9 mouse cellular contexts compared by ENCODE assay signal in genomic region chr10:121031802-121032201, GRCm38 (mm10). TPM values are rescaled to one million over a fixed set of nuclear protein-coding genes. Genes with fewer than 3 reads are reported as not detected.
A peak's percentile ranks its signal among the peaks of the same experiment; 100 is the strongest.
DNase-seq lines count a peak whose midpoint lies in the region; ATAC-seq and TF ChIP-seq lines count a peak whose summit lies in the region.
"Had no signal": no experiment of that assay in that cellular context is flagged by ENCODE, and none has a peak within 500 bp of the region (broad histone marks: within the 10 kb centered on the region; RNA-seq: fewer than 3 reads in every experiment).

No protein-coding gene starts in this region.

- CTCF ChIA-PET in Patski (lab: Charles Lee) = interaction anchor here (0.7 to 4.5 kb wide), 23 partner anchors 8 to 761 kb away, joined by 3 to 36 read pairs (median 5); partner anchors contain the start of gene Lemd3

- H3K27ac ChIP-seq in limb, embryonic 11.5 days (replicated peaks; ENCODE audit: low read depth, low read length) = no peak overlapping the region
- H3K27ac ChIP-seq in limb, embryonic 10.5 days = no peak overlapping the region

- no peak overlapping the region for H3K9ac ChIP-seq in limb, embryonic 11.5 days (ENCODE audit: low read length)

- H3K27me3 ChIP-seq in limb, embryonic 11.5 days (ENCODE audit: control insufficient read depth, insufficient read depth, low read length) = no peaks in the 10 kb centered on the region
- H3K27me3 ChIP-seq in limb, embryonic 10.5 days (ENCODE audit: low read depth, poor library complexity, severe bottlenecking) = peaks cover 4% of the 10 kb centered on the region; the same call in 1 of the 2 replicates
- H3K27me3 ChIP-seq in Patski = peaks cover 62% of the 10 kb centered on the region

- POLR2A ChIA-PET in Patski (lab: Charles Lee) = interaction anchor here (0.6 kb wide), 1 partner anchor 802 kb away, joined by 3 read pairs; no protein-coding TSS in a partner anchor

- no peaks in the 10 kb centered on the region for H3K4me1 ChIP-seq in limb, embryonic 11.5 days (ENCODE audit: control insufficient read depth, insufficient read depth, low read length)
- H3K4me1 ChIP-seq in limb, embryonic 10.5 days = peaks cover 39% of the 10 kb centered on the region

- 17% methylated on average over 7 of the region's 7 CpGs for WGBS in limb, embryonic 11.5 days
- WGBS in limb, embryonic 10.5 days = 16% methylated on average over 7 of the region's 7 CpGs

- TF ChIP-seq CTCF in Patski (IDR thresholded peaks at IDR 0.05) = peak; percentile 63

- H3K4me3 ChIP-seq in limb, embryonic 11.5 days (ENCODE audit: low read depth, low read length) = no peak overlapping the region
- no peak overlapping the region for H3K4me3 ChIP-seq in limb, embryonic 10.5 days
- H3K4me3 ChIP-seq: myocyte had no signal

- H3K9me3 ChIP-seq in limb, embryonic 11.5 days (ENCODE audit: control insufficient read depth, low read length) = no peaks in the 10 kb centered on the region
- no peaks in the 10 kb centered on the region for H3K9me3 ChIP-seq in limb, embryonic 10.5 days (replicated peaks)

- no peak for ATAC-seq in cerebellum, adult (ENCODE audit: insufficient number of reproducible peaks, low FRiP score, low TSS enrichment)
- ATAC-seq in limb, embryonic 11.5 days (ENCODE audit: insufficient number of reproducible peaks, low FRiP score, low TSS enrichment, low read depth) = no peak
- ATAC-seq in Patski = no peak

- peak; percentile 11 to 38 for DNase-seq in cerebellum, postnatal 25 days
- DNase-seq in limb, embryonic 11.5 days (ENCODE audit: low spot score) = peak; percentile 73
- no peak for DNase-seq in limb, embryonic 10.5 days (ENCODE audit: low spot score)
- no peak for DNase-seq in Patski (ENCODE audit: low read depth, low spot score)
- DNase-seq in heart, postnatal 4 days = peak; percentile 55
- DNase-seq in mesoderm, embryonic 11.5 days (ENCODE audit: low read depth, low spot score) = peak; percentile 63
- DNase-seq in testis, postnatal 10 days (ENCODE audit: low spot score) = no peak

- H3K36me3 ChIP-seq in limb, embryonic 11.5 days (ENCODE audit: control insufficient read depth, insufficient read depth, low read length) = no peaks in the 10 kb centered on the region
- H3K36me3 ChIP-seq in limb, embryonic 10.5 days = no peaks in the 10 kb centered on the region

- H3K4me2 ChIP-seq in limb, embryonic 11.5 days (ENCODE audit: low read depth, severe bottlenecking) = no peak overlapping the region

- in situ Hi-C loops in Patski (cut with MboI; ENCODE audit: low pct_unique_long_range_greater_than_20kb) = loop anchor here (5.0 kb wide), 1 partner anchor 225 kb away; no protein-coding TSS in a partner anchor

RNA-seq across cellular contexts. Expression of gene Wif1, which starts 2.0 kb away (rescaled TPM):
- polyA plus RNA-seq in limb, embryonic 11.5 days (2014; fragmentation: Nextera tagmentation; extraction: Ambion mirVana) = 50.8 and 53.5 TPM in 2 replicates
- polyA plus RNA-seq in limb, embryonic 10.5 days (2016; fragmentation: Nextera tagmentation; extraction: Ambion mirVana) = 18.1 and 35.8 TPM in 2 replicates
- 0.03 TPM for polyA plus RNA-seq in Patski (2021)
- 1 to 10 TPM; 4.6 to 5.9 TPM for total RNA-seq in heart, postnatal 4 days (2021)

RNA-seq across cellular contexts. Expression of gene Lemd3, which starts 52.7 kb away (rescaled TPM):
- 5.8 and 7.0 TPM in 2 replicates for polyA plus RNA-seq in limb, embryonic 11.5 days (2014; fragmentation: Nextera tagmentation; extraction: Ambion mirVana)
- polyA plus RNA-seq in limb, embryonic 10.5 days (2016; fragmentation: Nextera tagmentation; extraction: Ambion mirVana) = 2.5 and 3.5 TPM in 2 replicates
- polyA plus RNA-seq in Patski (2021) = 12.4 TPM
- 10 to 100 TPM; 14.4 to 17.1 TPM for total RNA-seq in heart, postnatal 4 days (2021)

Comparison
In these comparisons a context has a peak if more than half of its experiments do, and no peak if none do; other contexts are left out.
1. DNase-seq: peak in cerebellum, postnatal 25 days (2 of 2), limb, embryonic 11.5 days (single experiment), heart, postnatal 4 days (single experiment) and mesoderm, embryonic 11.5 days (single experiment); none in limb, embryonic 10.5 days (single experiment), Patski (single experiment) and testis, postnatal 10 days (single experiment).
2. RNA of gene Wif1, which starts 2.0 kb away (polyA plus RNA-seq): 50.8 to 53.5 TPM in limb, embryonic 11.5 days and 18.1 to 35.8 TPM in limb, embryonic 10.5 days; 0.03 TPM in Patski (single experiment); every median in the first group is over 10 times any median in the second.